Mouse (Mus musculus): Measurements from ENCODE around the gene Bri3bp.
"Not testable (repeated sequence)": the region's sequence is repeated elsewhere in the genome, so short reads cannot be mapped to it uniquely, and the experiment has no call there.

Gene Bri3bp

GRCm38 (mm10) chr5:125409348-125410090, 31.8 kb upstream of the Bri3bp start:
- in situ Hi-C loops (cut with MboI), result no loop called here

GRCm38 (mm10) chr5:125411972-125412530, 29.3 kb upstream of the Bri3bp start:
- in situ Hi-C loops (cut with MboI), result no loop called here

GRCm38 (mm10) chr5:125412536-125412935, 28.8 kb upstream of the Bri3bp start:
- in situ Hi-C loops (cut with MboI), result not testable (repeated sequence)

- in situ Hi-C loops (cut with MboI), result no loop called here
Measured at GRCm38 (mm10) chr5:125413763-125414162, 27.6 kb upstream of the Bri3bp start.

GRCm38 (mm10) chr5:125416183-125416582, 25.2 kb upstream of the Bri3bp start:
- in situ Hi-C loops (cut with MboI), result no loop called here

GRCm38 (mm10) chr5:125418636-125419035, 22.7 kb upstream of the Bri3bp start:
- in situ Hi-C loops (cut with MboI), result no loop called here

- in situ Hi-C loops (cut with MboI), result no loop called here
Measured at GRCm38 (mm10) chr5:125419124-125419523, 22.2 kb upstream of the Bri3bp start.

- in situ Hi-C loops (cut with MboI), result no loop called here
Measured at GRCm38 (mm10) chr5:125425698-125426276, 15.6 kb upstream of the Bri3bp start.

- in situ Hi-C loops (cut with MboI), result no loop called here
Measured at GRCm38 (mm10) chr5:125426343-125426742, 15.0 kb upstream of the Bri3bp start.

GRCm38 (mm10) chr5:125432324-125432723, 9.0 kb upstream of the Bri3bp start:
- in situ Hi-C loops (cut with MboI), result not testable (repeated sequence)

GRCm38 (mm10) chr5:125433793-125434337, 7.5 kb upstream of the Bri3bp start, which contains the start of gene Dhx37:
Dhx37 (minus strand) TSS chr5:125434121.
- in situ Hi-C loops (cut with MboI), result no loop called here

- in situ Hi-C loops (cut with MboI), result not testable (repeated sequence)
Measured at GRCm38 (mm10) chr5:125434347-125434746, 7.0 kb upstream of the Bri3bp start.

- in situ Hi-C loops (cut with MboI), result no loop called here
Measured at GRCm38 (mm10) chr5:125440583-125441233, 660 bp upstream of the Bri3bp start.

GRCm38 (mm10) chr5:125442136-125442995, 998 bp downstream of the Bri3bp start:
- in situ Hi-C loops (cut with MboI), result no loop called here

- in situ Hi-C loops (cut with MboI), result no loop called here
Measured at GRCm38 (mm10) chr5:125443335-125443734, 2.0 kb downstream of the Bri3bp start.

- in situ Hi-C loops (cut with MboI), result no loop called here
Measured at GRCm38 (mm10) chr5:125443915-125444314, 2.5 kb downstream of the Bri3bp start.

GRCm38 (mm10) chr5:125444554-125444953, 3.2 kb downstream of the Bri3bp start:
- in situ Hi-C loops (cut with MboI), result no loop called here

- in situ Hi-C loops (cut with MboI), result no loop called here
Measured at GRCm38 (mm10) chr5:125446344-125446743, 5.0 kb downstream of the Bri3bp start.

GRCm38 (mm10) chr5:125448026-125448425, 6.7 kb downstream of the Bri3bp start:
- in situ Hi-C loops (cut with MboI), result no loop called here

- in situ Hi-C loops (cut with MboI), result no loop called here
Measured at GRCm38 (mm10) chr5:125448631-125449030, 7.3 kb downstream of the Bri3bp start.

- in situ Hi-C loops (cut with MboI), result no loop called here
Measured at GRCm38 (mm10) chr5:125449306-125449705, 7.9 kb downstream of the Bri3bp start.

Measured in mature B cell (primary cell).